Mouse (Mus musculus) heart, embryonic 15.5 days (tissue): Measurements from ENCODE around the gene Rfx1. TPM values are rescaled to one million over a fixed set of nuclear protein-coding genes. Genes with fewer than 3 reads are reported as not detected.

Experiments
- ATAC-seq: fragments of 200-750 bp; cut with Nextera tagmentation; replicated peaks from 2 replicates; pipeline ENCODE4 v1.8.0; 2017; ENCODE audit warnings: low read depth, moderate TSS enrichment; ENCODE audit not compliant: insufficient number of reproducible peaks, insufficient read depth, low FRiP score
- H3K27ac ChIP-seq: fragments of 300-500 bp; sonication (generic); 2 replicates; pipeline ENCODE4 v1.5.1; 2015; ENCODE audit warnings: mild to moderate bottlenecking, inconsistent platforms
- H3K27me3 ChIP-seq: fragments of 300-500 bp; sonication (generic); 2 replicates; pipeline ENCODE4 v1.6.1; 2015; ENCODE audit warnings: inconsistent platforms
- H3K36me3 ChIP-seq: fragments of 300-500 bp; sonication (generic); 2 replicates; pipeline ENCODE4 v1.6.1; 2015; ENCODE audit warnings: mild to moderate bottlenecking, inconsistent platforms
- H3K4me1 ChIP-seq: fragments of 300-500 bp; sonication (generic); replicated peaks from 2 replicates; pipeline ENCODE4 v1.6.1; 2015; ENCODE audit warnings: inconsistent platforms
- H3K4me2 ChIP-seq: fragments of 300-500 bp; sonication (generic); 2 replicates; pipeline ENCODE4 v1.6.1; 2015; ENCODE audit warnings: inconsistent platforms, mild to moderate bottlenecking, moderate library complexity
- H3K4me3 ChIP-seq: fragments of 300-500 bp; sonication (generic); 2 replicates; pipeline ENCODE4 v1.5.1; 2015; ENCODE audit warnings: mild to moderate bottlenecking, inconsistent platforms
- H3K9ac ChIP-seq: fragments of 300-500 bp; sonication (generic); 2 replicates; pipeline ENCODE4 v1.6.1; 2015; ENCODE audit warnings: mild to moderate bottlenecking, inconsistent platforms
- H3K9me3 ChIP-seq: fragments of 300-500 bp; sonication (generic); replicated peaks from 2 replicates; pipeline ENCODE4 v1.6.1; 2016; ENCODE audit warnings: inconsistent platforms
- WGBS: fragments of 180-500 bp; shearing (Covaris S2); methylation state at CpG from one replicate; pipeline ENCODE4 v1.1.7; 2015; ENCODE audit warnings: mixed read lengths; 5-methylcytosine and 5-hydroxymethylcytosine counted together
- polyA plus RNA-seq: library from polyadenylated mRNA; unstranded; fragments of >200 nt; fragmentation: Nextera tagmentation; extraction: Ambion mirVana; gene quantifications from 2 replicates; pipeline ENCODE4 v1.2.1, GENCODE M21; 2015

Gene Rfx1
- polyA plus RNA-seq, 1 experiment from 2014 or later = 4.5 TPM

GRCm38 (mm10) chr8:84060245-84060644, 6.4 kb upstream of the Rfx1 start:
- 80% methylated on average over 2 of the region's 2 CpGs for WGBS
- H3K4me1 ChIP-seq = no peaks in the 10 kb centered on the region
- no peak overlapping the region for H3K4me2 ChIP-seq
- no peak for ATAC-seq
- 0 out of 2 replicates have a peak, but pooled peaks cover 3% of the 10 kb centered on the region for H3K27me3 ChIP-seq
- no peak overlapping the region for H3K9ac ChIP-seq
- H3K4me3 ChIP-seq = no peak overlapping the region
- H3K36me3 ChIP-seq = no peaks in the 10 kb centered on the region
- H3K9me3 ChIP-seq = no peaks in the 10 kb centered on the region
- H3K27ac ChIP-seq = no peak overlapping the region

- 59% methylated on average over 8 of the region's 8 CpGs for WGBS
- Histone ChIP-seq H3K36me3 (no peaks in the 10 kb centered on the region), H3K27me3 (no peaks in the 10 kb centered on the region), H3K4me2 (no peak overlapping the region), H3K4me1 (peaks cover 18% of the 10 kb centered on the region), H3K4me3 (no peak overlapping the region), H3K9ac (no peak overlapping the region), H3K27ac (peak overlapping the region; percentile 42; the same call in 1 of the 2 replicates), H3K9me3 (no peaks in the 10 kb centered on the region)
- no peak for ATAC-seq
These were observed 2.6 kb upstream of the Rfx1 start for GRCm38 (mm10) chr8:84063861-84064610.

GRCm38 (mm10) chr8:84065037-84065436, 1.6 kb upstream of the Rfx1 start, which contains the start of gene Gm10643:
TSS of gene Gm10643 (minus strand) at chr8:84065137.
- Histone ChIP-seq H3K36me3 (no peaks in the 10 kb centered on the region), H3K27me3 (no peaks in the 10 kb centered on the region), H3K4me2 (peak within 1 kb of the TSS; percentile 82), H3K4me1 (peaks cover 28% of the 10 kb centered on the region), H3K9me3 (no peaks in the 10 kb centered on the region), H3K9ac (peak within 1 kb of the TSS; percentile 80), H3K27ac (peak within 1 kb of the TSS; percentile 93), H3K4me3 (peak within 1 kb of the TSS; percentile 85)
- no peak for ATAC-seq
- 91% methylated on average over 1 of the region's 1 CpGs for WGBS

- H3K27me3 ChIP-seq = no peaks in the 10 kb centered on the region
- 24% methylated on average over 5 of the region's 5 CpGs for WGBS
- peak overlapping the region; percentile 93 for H3K27ac ChIP-seq
- H3K4me1 ChIP-seq = peaks cover 33% of the 10 kb centered on the region
- no peaks in the 10 kb centered on the region for H3K9me3 ChIP-seq
- no peak for ATAC-seq
- H3K36me3 ChIP-seq = no peaks in the 10 kb centered on the region
- peak overlapping the region; percentile 80 for H3K9ac ChIP-seq
- peak overlapping the region; percentile 85 for H3K4me3 ChIP-seq
- peak overlapping the region; percentile 82 for H3K4me2 ChIP-seq
These were observed 1.1 kb upstream of the Rfx1 start for GRCm38 (mm10) chr8:84065457-84066072.

- Histone ChIP-seq H3K27ac (peak overlapping the region; percentile 95), H3K27me3 (no peaks in the 10 kb centered on the region), H3K36me3 (no peaks in the 10 kb centered on the region), H3K4me3 (peak overlapping the region; percentile 85), H3K4me1 (peaks cover 48% of the 10 kb centered on the region), H3K9ac (peak overlapping the region; percentile 78), H3K9me3 (no peaks in the 10 kb centered on the region), H3K4me2 (peak overlapping the region; percentile 58)
- under 1% methylated on average over 57 of the region's 58 CpGs for WGBS
- ATAC-seq = peak; percentile 72
These were observed 476 bp downstream of the Rfx1 start for GRCm38 (mm10) chr8:84067047-84067573.

GRCm38 (mm10) chr8:84067911-84068310, 1.3 kb downstream of the Rfx1 start:
- H3K27ac ChIP-seq = peak overlapping the region; percentile 95; the same call in 1 of the 2 replicates
- H3K4me3 ChIP-seq = peak overlapping the region; percentile 85
- H3K4me1 ChIP-seq = peaks cover 51% of the 10 kb centered on the region
- H3K4me2 ChIP-seq = peak overlapping the region; percentile 58
- no peak for ATAC-seq
- H3K27me3 ChIP-seq = no peaks in the 10 kb centered on the region
- no peak overlapping the region; the same call in 1 of the 2 replicates for H3K9ac ChIP-seq
- no peaks in the 10 kb centered on the region for H3K36me3 ChIP-seq
- H3K9me3 ChIP-seq = no peaks in the 10 kb centered on the region
- 71% methylated on average over 7 of the region's 7 CpGs for WGBS

GRCm38 (mm10) chr8:84068316-84069035, 1.8 kb downstream of the Rfx1 start:
- Histone ChIP-seq H3K36me3 (no peaks in the 10 kb centered on the region), H3K27me3 (no peaks in the 10 kb centered on the region), H3K9ac (no peak overlapping the region; the same call in 1 of the 2 replicates), H3K4me2 (peak overlapping the region; percentile 58; the same call in 1 of the 2 replicates), H3K4me1 (peaks cover 56% of the 10 kb centered on the region), H3K27ac (peak overlapping the region; percentile 55), H3K4me3 (no peak overlapping the region), H3K9me3 (no peaks in the 10 kb centered on the region)
- 45% methylated on average over 12 of the region's 12 CpGs for WGBS
- no peak for ATAC-seq

GRCm38 (mm10) chr8:84069169-84069568, 2.5 kb downstream of the Rfx1 start:
- Histone ChIP-seq H3K36me3 (no peaks in the 10 kb centered on the region), H3K4me1 (peaks cover 56% of the 10 kb centered on the region), H3K9ac (no peak overlapping the region), H3K27me3 (no peaks in the 10 kb centered on the region), H3K4me3 (no peak overlapping the region), H3K9me3 (no peaks in the 10 kb centered on the region), H3K4me2 (peak overlapping the region; percentile 19; the same call in 1 of the 2 replicates), H3K27ac (peak overlapping the region; percentile 55)
- ATAC-seq = no peak
- WGBS = 30% methylated on average over 1 of the region's 1 CpGs

GRCm38 (mm10) chr8:84069750-84070149, 3.1 kb downstream of the Rfx1 start:
- H3K9ac ChIP-seq = no peak overlapping the region
- H3K4me3 ChIP-seq = no peak overlapping the region
- H3K36me3 ChIP-seq = no peaks in the 10 kb centered on the region
- no peak for ATAC-seq
- H3K4me1 ChIP-seq = peaks cover 56% of the 10 kb centered on the region
- 72% methylated on average over 2 of the region's 2 CpGs for WGBS
- H3K9me3 ChIP-seq = no peaks in the 10 kb centered on the region
- no peak overlapping the region for H3K4me2 ChIP-seq
- H3K27ac ChIP-seq = no peak overlapping the region
- no peaks in the 10 kb centered on the region for H3K27me3 ChIP-seq

GRCm38 (mm10) chr8:84070241-84070640, 3.6 kb downstream of the Rfx1 start:
- no peak overlapping the region for H3K4me3 ChIP-seq
- H3K36me3 ChIP-seq = no peaks in the 10 kb centered on the region
- H3K4me2 ChIP-seq = no peak overlapping the region
- no peaks in the 10 kb centered on the region for H3K27me3 ChIP-seq
- peak overlapping the region; percentile 9; the same call in 1 of the 2 replicates for H3K27ac ChIP-seq
- peaks cover 56% of the 10 kb centered on the region for H3K4me1 ChIP-seq
- no peak for ATAC-seq
- 79% methylated on average over 5 of the region's 5 CpGs for WGBS
- H3K9me3 ChIP-seq = no peaks in the 10 kb centered on the region
- H3K9ac ChIP-seq = no peak overlapping the region

GRCm38 (mm10) chr8:84070667-84071066, 4.0 kb downstream of the Rfx1 start:
- ATAC-seq = no peak
- WGBS = 62% methylated on average over 2 of the region's 2 CpGs
- Histone ChIP-seq H3K9me3 (no peaks in the 10 kb centered on the region), H3K27me3 (no peaks in the 10 kb centered on the region), H3K4me1 (peaks cover 54% of the 10 kb centered on the region), H3K9ac (no peak overlapping the region), H3K27ac (peak overlapping the region; percentile 9; the same call in 1 of the 2 replicates), H3K4me3 (no peak overlapping the region), H3K36me3 (no peaks in the 10 kb centered on the region), H3K4me2 (no peak overlapping the region)
